Mouse (Mus musculus) cerebellum, postnatal 14 days (tissue): ENCODE measurements at regions not wholly inside any gene's neighbourhood (a gene's known extent, or its start where the extent isn't known, plus 50 kb on each side); places are given as distances from the start of the nearest gene placed in this dataset.

Experiments
- DNase-seq, 2 experiments: peaks; one replicate each; pipeline ENCODE4 v3.0.0; 2021; ENCODE audit warnings: mixed read lengths in 2 of 2

- peak; percentile 23 to 25 for DNase-seq
Observed at GRCm38 (mm10) chr14:118422351-118423001, 155.7 kb downstream of the Gm9376 start.

- no peak for DNase-seq
Observed at GRCm38 (mm10) chr14:118423269-118423668, 156.5 kb downstream of the Gm9376 start.

GRCm38 (mm10) chr14:118426562-118426961 is 159.8 kb downstream of the Gm9376 start:
- DNase-seq: no peak

- no peak for DNase-seq
Observed at GRCm38 (mm10) chr14:118430286-118430685, 163.5 kb downstream of the Gm9376 start.

GRCm38 (mm10) chr14:118430740-118431139 is 164.0 kb downstream of the Gm9376 start:
- DNase-seq: no peak

GRCm38 (mm10) chr14:118431241-118431882 is 164.6 kb downstream of the Gm9376 start:
- DNase-seq: no peak
